Mouse (Mus musculus) stomach, postnatal 0 days (tissue): Measurements from ENCODE around the gene Gm3404.
"Not testable (repeated sequence)": the region's sequence is repeated elsewhere in the genome, so short reads cannot be mapped to it uniquely, and the experiment has no call there.

Experiments used
- CTCF ChIP-seq: IDR thresholded peaks from 2 replicates; pipeline ENCODE4 v1.5.1; 2016; ENCODE audit warnings: antibody characterized with exemption, low read depth, mild to moderate bottlenecking, moderate library complexity
- EP300 ChIP-seq: optimal IDR thresholded peaks from 2 replicates; pipeline ENCODE3; 2016; ENCODE audit warnings: antibody characterized with exemption

DNA sequence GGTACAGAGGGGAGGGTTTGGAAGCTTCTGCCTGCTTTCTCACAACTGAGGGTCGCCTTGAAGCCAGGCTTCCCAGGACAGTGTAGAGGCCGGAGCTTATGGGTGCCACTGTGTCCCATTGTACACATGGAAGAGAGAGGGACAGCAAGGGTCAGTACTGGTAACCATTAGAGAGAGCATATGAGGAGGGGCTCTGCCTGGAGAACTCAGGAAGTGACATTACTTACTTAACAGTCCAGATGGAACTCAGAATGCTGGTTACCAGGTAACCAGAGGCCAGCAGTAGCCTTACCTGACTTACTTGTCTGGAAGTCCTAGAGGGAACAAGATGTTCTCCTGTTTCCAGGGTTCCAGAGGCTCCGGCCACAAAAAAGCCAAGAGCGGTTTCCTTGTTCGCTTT, 11.8 kb upstream of the Gm3404 start, which contains the start of gene Gm3402:
- TF ChIP-seq EP300, CTCF: not testable (repeated sequence)
